Mouse (Mus musculus): ENCODE results near the gene Dock2. TPM values are rescaled to one million over a fixed set of nuclear protein-coding genes. Genes with fewer than 3 reads are reported as not detected.

The Dock2 gene
- total RNA-seq, 1 experiment from 2014 or later = 4.3 TPM

GRCm38 (mm10) chr11:34769946-34770345, 13.7 kb downstream of the Dock2 start:
- no peak for DNase-seq

DNA sequence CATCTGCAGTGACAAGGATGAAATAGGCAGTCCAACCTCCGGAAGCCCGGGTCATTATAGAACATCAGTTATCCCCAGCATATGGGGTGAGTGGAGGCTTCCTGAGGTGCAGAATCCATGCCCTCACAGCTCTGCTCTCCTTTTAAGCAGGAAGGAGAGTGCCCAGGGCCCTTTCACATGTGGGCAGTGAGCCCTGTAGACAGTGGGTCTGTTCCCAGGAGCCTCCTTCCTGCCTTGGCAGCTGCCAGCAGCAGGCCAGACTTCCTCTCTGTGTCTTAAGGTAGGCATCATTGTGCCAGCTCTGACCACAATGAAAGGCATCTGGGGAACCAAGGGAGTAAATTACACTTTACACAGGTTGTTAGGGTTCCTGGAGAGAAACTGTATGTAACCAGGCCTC, 14.3 kb downstream of the Dock2 start:
- DNase-seq = no peak

- DNase-seq = no peak
These were observed 19.8 kb downstream of the Dock2 start for GRCm38 (mm10) chr11:34763739-34764361.

DNA sequence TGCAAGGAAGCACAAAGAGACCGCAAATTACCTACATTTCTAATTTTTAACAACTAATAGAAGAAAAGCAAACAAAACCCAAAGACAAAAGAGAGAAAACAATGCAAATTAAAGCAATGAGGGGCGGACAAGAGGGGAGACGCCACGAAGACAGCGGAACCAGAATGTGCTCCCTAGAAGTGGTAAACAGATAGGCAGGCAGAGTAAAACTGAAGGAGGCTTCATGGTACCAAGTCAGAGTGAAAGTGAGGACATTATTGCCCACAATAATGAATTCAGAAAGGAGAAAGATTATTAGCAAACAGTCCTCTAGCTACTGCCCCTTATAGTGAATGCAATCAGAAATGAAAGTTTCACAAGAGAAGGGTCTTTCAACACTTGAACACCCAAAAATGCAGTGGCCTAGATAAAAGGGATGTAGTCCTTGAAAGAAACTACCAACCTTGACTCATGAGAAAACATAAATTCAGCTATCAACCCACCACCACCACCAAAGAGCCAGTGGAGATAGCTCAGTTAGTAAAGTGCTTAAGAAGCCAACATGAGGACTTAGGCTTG, 21.0 kb downstream of the Dock2 start:
- DNase-seq = no peak

DNA sequence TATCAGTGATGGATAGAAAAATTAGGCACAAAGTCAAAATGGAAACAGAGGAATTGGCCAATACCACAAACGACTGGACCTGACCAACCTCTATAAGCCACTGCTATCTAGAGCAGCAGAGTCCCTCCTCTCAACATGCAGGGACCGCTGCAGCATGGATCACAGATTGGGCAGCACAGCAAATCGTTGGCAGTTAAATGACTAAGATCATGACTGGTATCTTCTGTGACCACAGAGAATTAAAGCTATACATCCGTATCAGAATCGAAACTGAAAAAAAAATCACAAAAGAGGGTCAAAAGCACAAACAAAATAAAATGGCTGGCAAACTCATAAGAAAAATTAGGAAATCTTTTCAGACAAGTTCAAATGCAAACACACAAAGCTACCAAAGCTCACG, 21.6 kb downstream of the Dock2 start:
- no peak for DNase-seq

- DNase-seq = no peak
These were observed 24.1 kb downstream of the Dock2 start for GRCm38 (mm10) chr11:34759582-34759981.

DNA sequence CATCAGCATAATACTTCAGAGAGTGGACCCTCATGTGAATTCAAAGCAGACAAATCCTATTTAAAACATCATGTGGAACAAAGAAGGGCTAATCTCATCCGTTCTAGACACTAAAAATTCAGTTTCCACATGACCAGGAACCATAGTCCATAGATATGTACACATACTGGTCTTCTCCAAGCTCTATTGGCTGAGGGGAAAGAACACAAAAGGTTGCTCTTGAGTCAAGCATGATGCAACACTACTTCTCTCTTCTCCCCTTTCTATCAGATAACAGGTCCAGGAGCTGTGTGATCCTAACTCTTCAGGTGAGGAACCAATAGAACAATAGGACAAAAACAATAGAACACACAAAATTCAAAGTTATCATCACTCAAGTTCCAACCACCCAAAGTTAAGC, 42.6 kb downstream of the Dock2 start:
- DNase-seq = no peak

DNA sequence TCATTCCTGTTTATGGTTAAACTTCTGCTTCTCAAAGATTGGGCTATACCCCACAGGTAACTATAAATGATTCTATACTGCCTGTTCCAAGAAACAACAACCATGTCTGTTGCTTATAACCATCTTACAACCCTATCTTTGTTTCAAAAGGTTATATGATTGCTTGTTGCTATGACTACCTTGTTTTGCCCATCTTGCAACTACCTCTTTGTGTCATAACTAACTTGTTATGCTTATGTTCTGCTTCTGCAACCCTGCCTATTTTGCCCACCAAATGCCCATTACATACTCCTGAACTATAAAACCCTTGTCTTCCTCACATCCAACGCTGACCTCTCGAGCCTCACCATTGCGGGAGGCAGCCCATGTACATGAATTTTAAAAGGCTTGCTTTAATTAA, 43.9 kb downstream of the Dock2 start:
- no peak for DNase-seq

DNA sequence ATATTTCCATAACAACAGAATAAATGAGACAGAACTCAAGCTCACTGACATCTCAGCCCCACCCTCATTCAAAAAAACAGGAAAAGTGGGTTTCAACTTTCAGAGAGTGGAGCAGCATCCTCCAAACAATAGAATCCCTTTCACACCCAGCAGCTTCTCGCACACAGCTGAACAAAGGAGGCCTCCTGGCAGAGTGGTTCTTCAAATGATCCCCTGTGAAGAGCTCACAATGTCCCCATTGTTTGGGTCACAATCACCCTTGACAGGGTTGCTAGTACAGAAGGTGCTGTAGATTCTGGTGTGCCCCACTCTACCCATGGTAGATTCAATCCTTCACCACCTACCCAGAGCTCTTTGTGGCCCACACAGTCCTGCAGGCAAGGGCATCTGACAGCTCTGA, 44.7 kb downstream of the Dock2 start:
- no peak for DNase-seq

- no peak for DNase-seq
These were observed 46.5 kb downstream of the Dock2 start for GRCm38 (mm10) chr11:34737193-34737592.

DNA sequence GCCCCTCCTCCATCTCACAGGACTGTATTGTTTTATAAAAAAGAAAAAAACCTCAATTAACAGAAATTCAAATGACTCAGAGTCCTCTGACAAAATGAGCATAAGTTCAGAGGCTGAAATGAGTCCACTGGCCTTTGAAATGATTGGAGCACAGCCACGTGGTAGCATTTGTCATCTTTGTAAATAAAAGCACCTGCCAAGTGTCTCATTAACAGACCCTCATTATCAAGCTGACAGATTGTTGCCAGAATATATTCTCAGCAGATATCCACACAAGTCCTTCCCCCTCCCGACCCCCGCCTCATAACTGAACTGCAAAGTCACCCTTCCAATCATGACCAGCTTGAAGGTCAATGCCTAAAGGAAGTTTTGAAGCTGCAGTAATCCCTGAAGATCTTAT, 49.7 kb downstream of the Dock2 start:
- DNase-seq = no peak

DNA sequence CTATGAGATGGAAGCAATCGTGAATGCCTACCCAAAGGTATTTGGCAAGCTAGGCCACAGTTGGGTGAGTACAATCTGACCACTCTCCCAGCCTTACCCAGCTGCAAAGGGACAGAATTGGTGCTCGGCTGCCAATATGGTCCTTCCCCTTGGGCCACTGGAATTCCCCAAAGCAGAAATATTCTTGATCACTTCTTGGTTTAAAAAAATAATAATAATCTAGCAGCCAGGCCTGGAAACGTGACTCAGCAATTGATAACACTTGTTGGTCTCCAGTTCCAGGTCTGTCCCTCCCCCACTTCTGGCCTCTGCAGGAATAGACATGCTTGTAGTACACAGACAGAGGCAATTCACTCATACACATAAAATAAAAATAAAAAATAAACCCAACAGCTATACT, 56.2 kb downstream of the Dock2 start:
- DNase-seq = no peak

DNA sequence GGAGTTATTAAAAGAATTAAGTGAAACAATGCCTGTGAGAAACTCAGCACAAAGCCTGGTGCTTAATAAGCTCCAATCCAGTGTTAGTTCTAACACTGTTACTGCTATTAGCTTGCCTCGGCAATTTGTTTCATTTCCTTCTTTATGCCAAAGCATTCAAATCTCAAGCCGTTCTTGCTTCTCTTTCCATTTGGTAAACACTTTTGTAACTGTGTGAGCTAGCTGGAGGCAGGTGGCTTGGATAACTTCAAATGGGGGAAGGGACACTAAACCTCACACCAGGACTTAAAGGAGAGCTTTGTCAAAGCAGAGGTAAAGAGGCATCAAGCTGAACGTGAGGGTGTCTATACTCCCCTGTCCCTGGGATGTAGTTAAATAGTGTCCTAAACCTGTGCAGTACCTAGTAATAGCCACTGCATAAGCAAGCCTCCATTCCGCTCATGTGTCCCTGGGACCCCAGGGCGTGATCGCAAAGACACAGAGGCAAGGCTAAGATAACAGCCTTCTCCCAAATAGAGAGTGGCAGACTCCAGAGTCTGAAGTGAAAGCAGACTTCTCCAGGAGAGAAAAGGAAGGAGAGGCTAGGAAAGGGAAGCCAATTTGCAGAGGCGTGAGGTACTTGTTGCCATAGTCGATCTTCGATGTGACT, 56.9 kb downstream of the Dock2 start:
- no peak for DNase-seq

DNA sequence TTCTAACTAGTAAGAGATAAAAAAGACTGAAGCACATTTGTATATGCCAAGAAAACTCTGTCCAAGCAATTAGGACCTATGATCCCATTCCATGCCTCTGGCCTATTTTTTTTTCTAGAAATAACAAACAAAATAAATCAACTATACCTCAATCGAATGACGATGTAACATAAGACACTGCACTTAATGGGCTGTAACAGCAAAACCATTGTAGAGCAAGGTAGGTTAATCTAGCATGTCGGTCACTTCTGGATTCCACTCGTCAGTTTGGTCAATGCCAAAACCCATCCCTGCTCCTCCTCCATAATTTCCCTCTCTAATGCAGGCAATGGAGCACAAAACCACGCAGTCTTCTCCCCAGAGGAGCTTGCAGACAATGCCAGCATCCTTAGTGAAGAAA, 70.3 kb downstream of the Dock2 start:
- no peak for DNase-seq

- DNase-seq = no peak
These were observed 75.4 kb downstream of the Dock2 start for GRCm38 (mm10) chr11:34708278-34708677.

DNA sequence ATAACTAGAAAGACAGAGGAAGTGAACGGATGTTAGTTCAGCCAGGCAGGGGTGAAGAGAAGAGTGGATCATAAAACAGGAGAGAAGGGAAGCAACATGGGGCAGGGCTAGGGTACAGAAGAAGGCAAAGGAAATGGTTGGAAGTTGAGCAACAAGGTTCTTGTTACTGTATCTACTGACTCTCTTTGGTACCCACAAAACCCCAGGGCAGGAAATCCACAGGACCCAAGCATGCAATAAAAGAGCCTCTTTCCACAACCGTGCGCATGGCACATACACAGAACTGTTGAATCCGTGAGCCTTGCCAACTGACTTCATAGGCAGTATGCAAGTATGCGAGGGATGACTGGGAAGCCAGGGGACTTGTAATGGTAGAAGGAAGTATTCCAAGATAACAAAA, 76.3 kb downstream of the Dock2 start:
- no peak for DNase-seq

GRCm38 (mm10) chr11:34705108-34705446, 78.6 kb downstream of the Dock2 start:
- DNase-seq = no peak

DNA sequence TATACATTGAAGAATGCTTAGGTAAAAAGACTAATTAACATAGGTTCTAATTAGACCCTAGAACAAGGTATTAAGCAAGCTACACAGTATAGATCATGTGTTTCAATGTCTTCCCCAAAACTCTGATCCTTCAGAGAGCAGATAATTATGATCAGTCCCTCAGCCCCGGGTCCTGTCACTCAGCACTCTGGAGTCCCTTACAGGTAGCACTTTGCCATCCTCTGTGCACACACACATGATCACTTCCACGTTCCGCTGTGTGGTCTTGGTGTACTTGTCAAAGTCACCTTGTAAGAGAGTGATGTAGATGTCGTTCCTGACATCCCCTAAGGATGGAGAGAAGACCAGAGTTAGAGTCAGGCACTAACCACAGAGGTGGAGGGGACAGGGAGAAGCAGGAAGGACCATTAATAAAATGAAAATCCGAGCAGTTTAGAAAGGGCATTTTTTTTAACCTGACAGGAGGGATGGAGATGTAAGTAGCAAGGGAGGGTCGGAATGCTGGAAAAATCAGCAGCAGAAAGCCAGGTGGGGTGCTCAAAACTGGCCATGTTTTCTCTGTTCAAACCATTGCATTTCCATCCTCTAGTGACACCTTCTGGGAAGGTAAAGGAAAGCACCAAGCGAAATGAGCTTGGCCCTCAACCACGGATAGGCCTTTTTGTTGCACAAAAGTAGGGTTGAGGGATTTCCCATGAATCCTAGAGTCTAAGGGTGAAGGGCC, 79.1 kb downstream of the Dock2 start:
- no peak for DNase-seq

DNA sequence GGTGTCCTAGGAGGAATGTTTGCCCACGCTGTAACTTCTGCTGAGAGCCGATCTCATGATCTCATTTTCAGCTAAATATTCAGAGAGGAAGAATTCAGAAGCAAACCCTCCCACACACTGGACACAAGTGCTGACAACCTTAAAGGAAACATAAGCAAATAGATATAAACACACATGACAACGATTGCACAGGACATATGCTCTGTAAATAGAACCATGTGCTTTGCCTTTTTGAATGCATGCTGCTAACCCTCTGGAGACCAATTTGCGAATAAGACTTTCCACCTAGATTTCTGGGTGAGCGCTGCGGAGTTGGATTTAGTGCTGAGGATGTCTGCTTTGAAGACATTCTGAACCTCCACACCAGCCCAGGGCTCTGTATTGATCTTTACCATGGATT, 79.8 kb downstream of the Dock2 start:
- DNase-seq = no peak

- no peak for DNase-seq
These were observed 101.9 kb downstream of the Dock2 start for GRCm38 (mm10) chr11:34681790-34682189.

GRCm38 (mm10) chr11:34544631-34545030, 239.1 kb downstream of the Dock2 start:
- DNase-seq = no peak

DNA sequence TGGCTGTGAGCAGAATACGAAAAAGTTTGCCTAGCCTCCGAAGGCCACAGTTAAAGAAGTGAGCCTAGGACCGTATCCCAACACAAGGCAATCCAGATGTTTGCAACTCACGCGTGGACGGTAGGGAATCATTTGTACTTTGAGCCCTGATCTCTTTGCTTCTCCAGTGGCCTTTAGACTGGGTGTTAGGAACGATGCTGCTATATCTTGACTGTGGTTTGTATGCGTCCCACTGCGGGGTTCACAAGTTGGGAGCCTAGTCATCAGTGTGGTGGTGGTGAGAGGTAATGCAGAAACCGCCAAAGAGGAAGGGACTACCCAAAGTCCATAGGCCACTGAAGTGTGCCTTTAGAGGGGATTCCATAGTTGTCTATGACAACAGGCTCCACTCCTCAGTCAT, 251.6 kb downstream of the Dock2 start:
- no peak for DNase-seq

DNA sequence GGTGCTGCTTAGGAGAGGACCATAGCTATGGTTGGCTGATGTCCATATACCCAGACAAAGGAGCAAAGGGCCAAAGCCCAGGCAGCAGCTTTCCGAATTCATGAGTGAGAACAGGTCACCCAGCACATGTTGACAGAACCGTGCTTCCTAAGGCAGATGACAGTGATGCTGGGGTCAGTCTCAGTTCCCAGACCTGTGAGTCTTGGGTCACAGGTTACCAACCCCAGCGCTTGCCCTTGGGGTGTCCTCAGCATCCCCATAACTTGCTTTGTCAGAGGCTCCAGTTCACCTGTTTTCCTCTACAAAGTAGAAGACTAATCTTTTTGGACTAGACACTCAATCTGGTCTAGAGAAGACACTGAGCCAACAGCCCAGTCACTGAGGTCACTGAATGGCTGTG, 252.7 kb downstream of the Dock2 start:
- no peak for DNase-seq

- DNase-seq = peak; percentile 19
These were observed 255.7 kb downstream of the Dock2 start for GRCm38 (mm10) chr11:34528006-34528405.
